Mouse (Mus musculus): Measurements from ENCODE around the gene Fam163b. TPM values are rescaled to one million over a fixed set of nuclear protein-coding genes. Genes with fewer than 3 reads are reported as not detected.

The Fam163b gene
- polyA plus RNA-seq, 1 experiment from 2014 or later, result 0.30 TPM

GRCm38 (mm10) chr2:27125979-27126378, 16.3 kb downstream of the Fam163b start:
- peaks cover 16% of the 10 kb centered on the region for H3K4me1 ChIP-seq
- H3K4me2 ChIP-seq, result no peak overlapping the region
- H3K27ac ChIP-seq, result no peak overlapping the region
- ATAC-seq (replicated peaks; ENCODE audit: low FRiP score), result no peak
- H3K27me3 ChIP-seq, result no peaks in the 10 kb centered on the region
- no peaks in the 10 kb centered on the region for H3K9me3 ChIP-seq (replicated peaks)
- H3K4me3 ChIP-seq (replicated peaks), result no peak overlapping the region
- no peaks in the 10 kb centered on the region for H3K36me3 ChIP-seq
- no peak overlapping the region for H3K9ac ChIP-seq
- 38% methylated on average over 10 of the region's 10 CpGs for WGBS

- Histone ChIP-seq H3K4me3 (replicated peaks) (no peak overlapping the region), H3K9ac (no peak overlapping the region), H3K27ac (no peak overlapping the region), H3K27me3 (no peaks in the 10 kb centered on the region), H3K4me1 (peaks cover 16% of the 10 kb centered on the region), H3K9me3 (replicated peaks) (no peaks in the 10 kb centered on the region), H3K4me2 (no peak overlapping the region), H3K36me3 (no peaks in the 10 kb centered on the region)
- WGBS, result 82% methylated on average over 4 of the region's 4 CpGs
- no peak for ATAC-seq (replicated peaks; ENCODE audit: low FRiP score)
Measured at GRCm38 (mm10) chr2:27123121-27123520, 19.2 kb downstream of the Fam163b start.

GRCm38 (mm10) chr2:27122578-27122977, 19.7 kb downstream of the Fam163b start:
- WGBS, result 51% methylated on average over 9 of the region's 9 CpGs
- no peak for ATAC-seq (replicated peaks; ENCODE audit: low FRiP score)
- H3K9ac ChIP-seq, result no peak overlapping the region

GRCm38 (mm10) chr2:27121626-27122355, 20.5 kb downstream of the Fam163b start:
- Histone ChIP-seq H3K9me3 (replicated peaks) (no peaks in the 10 kb centered on the region), H3K9ac (no peak overlapping the region), H3K4me1 (peaks cover 16% of the 10 kb centered on the region), H3K36me3 (no peaks in the 10 kb centered on the region), H3K27ac (no peak overlapping the region), H3K4me3 (replicated peaks) (no peak overlapping the region), H3K4me2 (no peak overlapping the region), H3K27me3 (no peaks in the 10 kb centered on the region)
- no peak; the same call in 1 of the 2 replicates for ATAC-seq (replicated peaks; ENCODE audit: low FRiP score)
- 8% methylated on average over 9 of the region's 9 CpGs for WGBS

More at GRCm38 (mm10) chr2:27122578-27122977, 19.7 kb downstream of the Fam163b start:
- Histone ChIP-seq H3K4me2 (no peak overlapping the region), H3K4me1 (peaks cover 16% of the 10 kb centered on the region), H3K27ac (no peak overlapping the region), H3K36me3 (no peaks in the 10 kb centered on the region), H3K9me3 (replicated peaks) (no peaks in the 10 kb centered on the region), H3K27me3 (no peaks in the 10 kb centered on the region), H3K4me3 (replicated peaks) (no peak overlapping the region)

GRCm38 (mm10) chr2:27120241-27120641, 22.1 kb downstream of the Fam163b start:
- 76% methylated on average over 8 of the region's 8 CpGs for WGBS
- no peak overlapping the region for H3K9ac ChIP-seq
- no peak overlapping the region for H3K27ac ChIP-seq
- peaks cover 16% of the 10 kb centered on the region for H3K4me1 ChIP-seq
- no peaks in the 10 kb centered on the region for H3K9me3 ChIP-seq (replicated peaks)
- no peak for ATAC-seq (replicated peaks; ENCODE audit: low FRiP score)
- H3K27me3 ChIP-seq, result no peaks in the 10 kb centered on the region
- no peak overlapping the region for H3K4me3 ChIP-seq (replicated peaks)
- H3K4me2 ChIP-seq, result no peak overlapping the region
- H3K36me3 ChIP-seq, result no peaks in the 10 kb centered on the region

- Histone ChIP-seq H3K36me3 (no peaks in the 10 kb centered on the region), H3K9ac (no peak overlapping the region), H3K4me3 (replicated peaks) (no peak overlapping the region), H3K9me3 (replicated peaks) (no peaks in the 10 kb centered on the region), H3K27ac (no peak overlapping the region), H3K4me2 (no peak overlapping the region), H3K27me3 (no peaks in the 10 kb centered on the region), H3K4me1 (peaks cover 16% of the 10 kb centered on the region)
- ATAC-seq (replicated peaks; ENCODE audit: low FRiP score), result no peak
- 74% methylated on average over 2 of the region's 2 CpGs for WGBS
Measured at GRCm38 (mm10) chr2:27119766-27120165, 22.5 kb downstream of the Fam163b start.

- Histone ChIP-seq H3K4me3 (replicated peaks) (no peak overlapping the region), H3K9me3 (replicated peaks) (no peaks in the 10 kb centered on the region), H3K27ac (no peak overlapping the region), H3K4me1 (peaks cover 16% of the 10 kb centered on the region), H3K9ac (no peak overlapping the region), H3K4me2 (no peak overlapping the region), H3K36me3 (no peaks in the 10 kb centered on the region), H3K27me3 (no peaks in the 10 kb centered on the region)
- no peak for ATAC-seq (replicated peaks; ENCODE audit: low FRiP score)
- 60% methylated on average over 4 of the region's 4 CpGs for WGBS
Measured at GRCm38 (mm10) chr2:27118452-27118851, 23.8 kb downstream of the Fam163b start.

- no peak for ATAC-seq (replicated peaks; ENCODE audit: low FRiP score)
- WGBS, result 82% methylated on average over 10 of the region's 10 CpGs
- no peak overlapping the region for H3K4me3 ChIP-seq (replicated peaks)
- H3K36me3 ChIP-seq, result no peaks in the 10 kb centered on the region
- H3K9me3 ChIP-seq (replicated peaks), result no peaks in the 10 kb centered on the region
- H3K4me1 ChIP-seq, result peaks cover 6% of the 10 kb centered on the region; the same call in 1 of the 2 replicates
- H3K4me2 ChIP-seq, result no peak overlapping the region
- H3K27ac ChIP-seq, result no peak overlapping the region
- H3K27me3 ChIP-seq, result no peaks in the 10 kb centered on the region
- H3K9ac ChIP-seq, result no peak overlapping the region
Measured at GRCm38 (mm10) chr2:27114169-27114568, 28.1 kb downstream of the Fam163b start.

- peaks cover 6% of the 10 kb centered on the region; the same call in 1 of the 2 replicates for H3K4me1 ChIP-seq
- H3K27ac ChIP-seq, result no peak overlapping the region
- no peak overlapping the region for H3K4me2 ChIP-seq
- no peak overlapping the region for H3K9ac ChIP-seq
- no peaks in the 10 kb centered on the region for H3K9me3 ChIP-seq (replicated peaks)
- H3K36me3 ChIP-seq, result no peaks in the 10 kb centered on the region
- H3K4me3 ChIP-seq (replicated peaks), result no peak overlapping the region
- H3K27me3 ChIP-seq, result 0 out of 2 replicates have a peak, but pooled peaks cover under 1% of the 10 kb centered on the region
- ATAC-seq (replicated peaks; ENCODE audit: low FRiP score), result no peak
- WGBS, result 66% methylated on average over 20 of the region's 20 CpGs
Measured at GRCm38 (mm10) chr2:27112585-27112984, 29.7 kb downstream of the Fam163b start.

- Histone ChIP-seq H3K27me3 (0 out of 2 replicates have a peak, but pooled peaks cover 4% of the 10 kb centered on the region), H3K4me1 (peaks cover 6% of the 10 kb centered on the region; the same call in 1 of the 2 replicates), H3K4me2 (no peak overlapping the region), H3K9me3 (replicated peaks) (no peaks in the 10 kb centered on the region), H3K4me3 (replicated peaks) (no peak overlapping the region), H3K36me3 (no peaks in the 10 kb centered on the region), H3K9ac (no peak overlapping the region), H3K27ac (no peak overlapping the region)
- 83% methylated on average over 5 of the region's 5 CpGs for WGBS
- no peak for ATAC-seq (replicated peaks; ENCODE audit: low FRiP score)
Measured at GRCm38 (mm10) chr2:27109052-27109451, 33.2 kb downstream of the Fam163b start.

- Histone ChIP-seq H3K4me2 (no peak overlapping the region), H3K4me3 (replicated peaks) (no peak overlapping the region), H3K9me3 (replicated peaks) (no peaks in the 10 kb centered on the region), H3K27me3 (0 out of 2 replicates have a peak, but pooled peaks cover 4% of the 10 kb centered on the region), H3K4me1 (peaks cover 6% of the 10 kb centered on the region; the same call in 1 of the 2 replicates), H3K27ac (no peak overlapping the region), H3K36me3 (no peaks in the 10 kb centered on the region), H3K9ac (no peak overlapping the region)
- no peak for ATAC-seq (replicated peaks; ENCODE audit: low FRiP score)
- 67% methylated on average over 2 of the region's 2 CpGs for WGBS
Measured at GRCm38 (mm10) chr2:27108144-27108543, 34.1 kb downstream of the Fam163b start.

- WGBS, result 65% methylated on average over 3 of the region's 3 CpGs
- ATAC-seq (replicated peaks; ENCODE audit: low FRiP score), result no peak
- no peak overlapping the region for H3K27ac ChIP-seq
- H3K4me1 ChIP-seq, result no peaks in the 10 kb centered on the region
- H3K4me2 ChIP-seq, result no peak overlapping the region
- H3K27me3 ChIP-seq, result 0 out of 2 replicates have a peak, but pooled peaks cover 4% of the 10 kb centered on the region
- no peaks in the 10 kb centered on the region for H3K36me3 ChIP-seq
- H3K9ac ChIP-seq, result no peak overlapping the region
- H3K4me3 ChIP-seq (replicated peaks), result no peak overlapping the region
- H3K9me3 ChIP-seq (replicated peaks), result no peaks in the 10 kb centered on the region
Measured at GRCm38 (mm10) chr2:27106816-27107215, 35.5 kb downstream of the Fam163b start.

All from kidney, embryonic 15.5 days (tissue).